Mouse (Mus musculus) spleen, adult 2 months (tissue): ENCODE measurements around the gene Tgm7. TPM values are rescaled to one million over a fixed set of nuclear protein-coding genes. Genes with fewer than 3 reads are reported as not detected.

ENCODE experiments used
- DNase-seq, 2 experiments: peaks; one replicate each; pipeline versions ENCODE4 v3.0.0 to v3.0.0-alpha.2; 2012 to 2021; ENCODE audit warnings: low spot score in 2 of 2, low read depth in 1 of 2
- H3K27ac ChIP-seq: fragments of 200-500 bp; 2 replicates; pipeline ENCODE4 v1.5.1; 2012; ENCODE audit warnings: low read length, inconsistent platforms; ENCODE audit not compliant: insufficient read depth
- H3K27me3 ChIP-seq: fragments of 200-500 bp; 2 replicates; pipeline ENCODE4 v1.6.1; 2012; ENCODE audit warnings: mild to moderate bottlenecking, moderate library complexity, low read length, inconsistent platforms; ENCODE audit not compliant: control insufficient read depth, insufficient read depth
- H3K36me3 ChIP-seq: fragments of 200-500 bp; 2 replicates; pipeline ENCODE4 v1.6.1; 2012; ENCODE audit warnings: mild to moderate bottlenecking, low read length, inconsistent platforms; ENCODE audit not compliant: control insufficient read depth, insufficient read depth
- H3K4me1 ChIP-seq: fragments of 200-500 bp; 2 replicates; pipeline ENCODE4 v1.6.1; 2011; ENCODE audit warnings: inconsistent platforms; ENCODE audit not compliant: control insufficient read depth, insufficient read depth, insufficient read length
- H3K4me3 ChIP-seq: fragments of 200-500 bp; 2 replicates; pipeline ENCODE4 v1.5.1; 2011; ENCODE audit warnings: mild to moderate bottlenecking, inconsistent platforms; ENCODE audit not compliant: insufficient read depth, insufficient read length; ENCODE audit errors: extremely low read depth
- CTCF ChIP-seq: fragments of 200-500 bp; IDR thresholded peaks from 2 replicates; pipeline ENCODE4 v1.5.1; 2011; ENCODE audit warnings: mild to moderate bottlenecking, inconsistent platforms; ENCODE audit not compliant: insufficient read depth, insufficient read length, insufficient replicate concordance; ENCODE audit errors: extremely low read depth
- POLR2A ChIP-seq: fragments of 200-500 bp; IDR thresholded peaks from 2 replicates; pipeline ENCODE4 v1.6.1; 2011; ENCODE audit warnings: low read depth, low read length, inconsistent platforms
- WGBS: fragments of 180-500 bp; shearing (Covaris S2); methylation state at CpG from one replicate; pipeline ENCODE4 v1.1.7; 2018; 5-methylcytosine and 5-hydroxymethylcytosine counted together
- polyA plus RNA-seq: library from polyadenylated mRNA; depleted of rRNA; stranded (reverse); fragments of >200 nt; gene quantifications from 2 replicates; pipeline ENCODE4 v1.2.3, GENCODE M21; 2012

Gene Tgm7
- polyA plus RNA-seq, 1 experiment: not detected

GRCm38 (mm10) chr2:121071871-121072270, 37.7 kb downstream of the Tgm7 start:
- TF ChIP-seq CTCF: no peak
- no peak for TF ChIP-seq POLR2A
- Histone ChIP-seq H3K27me3 (no peaks in the 10 kb centered on the region), H3K36me3 (no peaks in the 10 kb centered on the region), H3K27ac (no peak overlapping the region), H3K4me3 (no peak overlapping the region), H3K4me1 (no peaks in the 10 kb centered on the region)
- WGBS: 90% methylated on average over 6 of the region's 6 CpGs
- DNase-seq: no peak

GRCm38 (mm10) chr2:121069506-121069905, 40.1 kb downstream of the Tgm7 start:
- DNase-seq: no peak
- TF ChIP-seq POLR2A (no peak), CTCF (no peak)

DNA sequence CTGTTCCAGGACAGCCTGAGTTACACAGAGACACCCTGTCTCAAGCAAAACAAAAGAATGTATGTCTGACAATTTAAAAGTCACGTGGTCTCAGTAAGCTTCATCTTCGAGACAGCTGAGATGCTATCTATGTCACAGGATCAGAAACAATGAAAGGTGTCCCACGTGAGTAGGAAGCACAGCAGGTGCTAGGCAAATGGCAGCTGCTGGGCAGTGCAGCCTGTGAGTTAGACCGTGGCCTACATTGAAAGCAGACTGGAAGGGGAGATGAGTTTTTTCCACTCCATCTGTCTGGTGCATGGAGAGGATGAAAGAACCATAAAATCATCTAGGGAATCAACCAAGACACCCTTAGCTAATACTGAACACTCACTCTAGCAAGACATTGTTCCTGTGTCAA, 42.5 kb downstream of the Tgm7 start:
- Histone ChIP-seq H3K4me3 (no peak overlapping the region), H3K27ac (no peak overlapping the region), H3K27me3 (no peaks in the 10 kb centered on the region), H3K36me3 (no peaks in the 10 kb centered on the region), H3K4me1 (no peaks in the 10 kb centered on the region)
- DNase-seq: no peak
- TF ChIP-seq CTCF (no peak), POLR2A (no peak)
- WGBS: 73% methylated on average over 4 of the region's 4 CpGs

More at GRCm38 (mm10) chr2:121069506-121069905, 40.1 kb downstream of the Tgm7 start:
- Histone ChIP-seq H3K27me3 (no peaks in the 10 kb centered on the region), H3K4me1 (no peaks in the 10 kb centered on the region), H3K4me3 (no peak overlapping the region), H3K36me3 (no peaks in the 10 kb centered on the region), H3K27ac (no peak overlapping the region)
- 89% methylated on average over 6 of the region's 6 CpGs for WGBS

DNA sequence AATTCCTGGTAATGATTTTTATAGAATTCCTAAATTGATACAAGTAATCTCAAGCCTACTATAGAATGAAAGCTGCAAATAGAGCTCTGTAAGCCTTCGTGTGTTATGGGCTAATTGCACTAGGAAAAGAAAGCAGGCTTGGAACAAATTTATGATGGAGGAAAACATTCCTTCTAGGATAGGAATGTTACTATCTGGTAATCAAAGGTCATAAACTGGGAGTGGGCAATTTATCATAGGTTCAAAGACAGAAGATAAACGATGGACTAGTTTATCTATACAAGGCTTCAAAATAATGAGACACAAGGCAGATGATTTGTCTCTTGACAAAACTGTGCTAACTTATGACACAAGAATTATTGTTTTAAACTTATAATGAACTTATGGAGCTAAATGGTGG, 48.3 kb downstream of the Tgm7 start:
- TF ChIP-seq POLR2A: no peak
- TF ChIP-seq CTCF: no peak
- 93% methylated on average over 2 of the region's 2 CpGs for WGBS

DNA sequence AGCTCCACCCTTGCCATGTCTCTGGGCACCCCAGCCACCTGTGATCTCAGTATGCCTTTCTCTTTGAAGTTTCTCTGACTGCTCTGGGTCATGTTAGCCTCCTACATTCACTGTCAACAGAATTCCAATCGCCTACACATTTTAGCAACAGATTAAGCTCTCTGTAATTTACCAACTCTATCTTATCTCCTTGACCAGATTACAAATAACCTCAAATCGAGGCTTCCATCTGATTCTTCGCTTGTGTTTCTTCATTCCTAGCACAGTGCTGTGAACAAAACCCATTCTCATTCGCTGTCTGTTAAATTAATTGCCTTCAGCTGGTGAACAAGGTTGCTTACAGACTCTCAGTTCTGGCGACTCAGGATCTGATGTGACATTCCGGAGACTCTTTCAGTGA, 51.6 kb downstream of the Tgm7 start:
- H3K27me3 ChIP-seq: no peaks in the 10 kb centered on the region; the same call in 1 of the 2 replicates
- 80% methylated on average over 6 of the region's 6 CpGs for WGBS
- H3K4me3 ChIP-seq: no peak overlapping the region
- no peaks in the 10 kb centered on the region for H3K4me1 ChIP-seq
- no peak overlapping the region for H3K27ac ChIP-seq
- H3K36me3 ChIP-seq: no peaks in the 10 kb centered on the region
- TF ChIP-seq POLR2A (no peak), CTCF (no peak)
- no peak for DNase-seq

More for the DNA sequence above, 48.3 kb downstream of the Tgm7 start:
- no peak for DNase-seq
- Histone ChIP-seq H3K27me3 (no peaks in the 10 kb centered on the region), H3K4me3 (no peak overlapping the region), H3K36me3 (no peaks in the 10 kb centered on the region), H3K27ac (no peak overlapping the region), H3K4me1 (no peaks in the 10 kb centered on the region)

DNA sequence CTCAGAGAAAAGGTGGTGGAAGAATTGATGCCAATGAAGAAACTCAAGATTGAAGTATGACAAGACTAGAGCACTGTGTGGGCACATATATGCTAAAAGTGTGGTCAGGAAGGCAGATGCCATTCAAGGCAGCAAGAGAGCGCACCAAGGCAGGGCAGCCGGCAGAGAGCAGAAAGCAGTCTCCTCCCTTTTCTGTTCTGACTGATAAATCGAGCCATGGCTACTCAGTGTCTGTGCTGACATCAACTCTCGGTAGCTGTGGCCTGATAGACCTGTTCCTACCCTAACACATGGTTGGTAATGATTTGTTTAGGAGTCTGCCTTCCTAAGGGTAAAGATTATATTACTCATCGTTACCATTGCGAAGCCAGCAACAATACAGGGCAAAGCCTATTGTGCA, 53.7 kb downstream of the Tgm7 start:
- TF ChIP-seq CTCF: no peak
- no peak for TF ChIP-seq POLR2A
- H3K36me3 ChIP-seq: no peaks in the 10 kb centered on the region
- no peak overlapping the region for H3K27ac ChIP-seq
- no peaks in the 10 kb centered on the region; the same call in 1 of the 2 replicates for H3K27me3 ChIP-seq
- no peak for DNase-seq
- 82% methylated on average over 6 of the region's 6 CpGs for WGBS
- no peak overlapping the region for H3K4me3 ChIP-seq
- no peaks in the 10 kb centered on the region for H3K4me1 ChIP-seq

- no peak for TF ChIP-seq POLR2A
- TF ChIP-seq CTCF: no peak
- H3K27me3 ChIP-seq: no peaks in the 10 kb centered on the region; the same call in 1 of the 2 replicates
- DNase-seq: no peak
- H3K27ac ChIP-seq: no peak overlapping the region
- H3K4me3 ChIP-seq: no peak overlapping the region
- no peaks in the 10 kb centered on the region for H3K36me3 ChIP-seq
- 58% methylated on average over 2 of the region's 2 CpGs for WGBS
- no peaks in the 10 kb centered on the region for H3K4me1 ChIP-seq
These were observed 55.5 kb downstream of the Tgm7 start for GRCm38 (mm10) chr2:121054060-121054459.

GRCm38 (mm10) chr2:121052176-121052575, 57.4 kb downstream of the Tgm7 start:
- WGBS: 88% methylated on average over 5 of the region's 5 CpGs

More at GRCm38 (mm10) chr2:121052176-121052575, 57.4 kb downstream of the Tgm7 start:
- Histone ChIP-seq H3K36me3 (no peaks in the 10 kb centered on the region), H3K4me3 (no peak overlapping the region), H3K27me3 (no peaks in the 10 kb centered on the region; the same call in 1 of the 2 replicates), H3K4me1 (no peaks in the 10 kb centered on the region), H3K27ac (no peak overlapping the region)
- DNase-seq: no peak
- TF ChIP-seq CTCF: no peak
- TF ChIP-seq POLR2A: no peak
